Mouse (Mus musculus) midbrain, embryonic 12.5 days (tissue): ENCODE data around the gene Etv4. TPM values are rescaled to one million over a fixed set of nuclear protein-coding genes. Genes with fewer than 3 reads are reported as not detected.
A peak's percentile ranks its signal among the peaks of the same experiment; 100 is the strongest.

Experiments used
- ATAC-seq: fragments of 200-750 bp; cut with Nextera tagmentation; 2 replicates; pipeline ENCODE4 v1.8.0; 2017; ENCODE audit warnings: low read depth, moderate TSS enrichment, moderate library complexity; ENCODE audit not compliant: low FRiP score
- H3K27ac ChIP-seq: fragments of 300-500 bp; sonication (generic); replicated peaks from 2 replicates; pipeline ENCODE4 v1.5.1; 2016; ENCODE audit warnings: mild to moderate bottlenecking
- H3K27me3 ChIP-seq: fragments of 300-500 bp; sonication (generic); 2 replicates; pipeline ENCODE4 v1.6.1; 2016; ENCODE audit warnings: mild to moderate bottlenecking
- H3K36me3 ChIP-seq: fragments of 300-500 bp; sonication (generic); 2 replicates; pipeline ENCODE4 v1.6.1; 2016
- H3K4me1 ChIP-seq: fragments of 300-500 bp; sonication (generic); 2 replicates; pipeline ENCODE4 v1.6.1; 2016
- H3K4me2 ChIP-seq: fragments of 300-500 bp; sonication (generic); replicated peaks from 2 replicates; pipeline ENCODE4 v1.6.1; 2016; ENCODE audit warnings: mild to moderate bottlenecking, moderate library complexity
- H3K4me3 ChIP-seq: fragments of 300-500 bp; sonication (generic); 2 replicates; pipeline ENCODE4 v1.5.1; 2016; ENCODE audit warnings: mild to moderate bottlenecking
- H3K9ac ChIP-seq: fragments of 300-500 bp; sonication (generic); replicated peaks from 2 replicates; pipeline ENCODE4 v1.6.1; 2016; ENCODE audit warnings: mild to moderate bottlenecking, moderate library complexity
- H3K9me3 ChIP-seq: fragments of 300-500 bp; sonication (generic); 2 replicates; pipeline ENCODE4 v1.6.1; 2016; ENCODE audit warnings: mild to moderate bottlenecking
- WGBS: fragments of 180-500 bp; shearing (Covaris S2); methylation state at CpG from one replicate; pipeline ENCODE4 v1.1.7; 2016; 5-methylcytosine and 5-hydroxymethylcytosine counted together
- polyA plus RNA-seq: library from polyadenylated mRNA; unstranded; fragments of >200 nt; fragmentation: Nextera tagmentation; extraction: Ambion mirVana; gene quantifications from 2 replicates; pipeline ENCODE4 v1.2.1, GENCODE M21; 2016

The Etv4 gene
- polyA plus RNA-seq, result 4.1 and 4.3 TPM in 2 replicates

GRCm38 (mm10) chr11:101785143-101785851 lies at the start of gene Etv4:
Gene Etv4, minus strand, starts transcription at chr11:101785371.
- H3K27me3 ChIP-seq, result peaks cover 90% of the 10 kb centered on the region
- peak within 1 kb of the TSS; percentile 51 for H3K9ac ChIP-seq
- no peaks in the 10 kb centered on the region for H3K36me3 ChIP-seq
- peaks cover 21% of the 10 kb centered on the region for H3K4me1 ChIP-seq
- peak within 1 kb of the TSS; percentile 30; the same call in 1 of the 2 replicates for H3K27ac ChIP-seq
- peak; percentile 94 for ATAC-seq
- under 1% methylated on average over 29 of the region's 35 CpGs for WGBS
- no peaks in the 10 kb centered on the region for H3K9me3 ChIP-seq
- peak within 1 kb of the TSS; percentile 93 for H3K4me2 ChIP-seq
- peak within 1 kb of the TSS; percentile 50 for H3K4me3 ChIP-seq

DNA sequence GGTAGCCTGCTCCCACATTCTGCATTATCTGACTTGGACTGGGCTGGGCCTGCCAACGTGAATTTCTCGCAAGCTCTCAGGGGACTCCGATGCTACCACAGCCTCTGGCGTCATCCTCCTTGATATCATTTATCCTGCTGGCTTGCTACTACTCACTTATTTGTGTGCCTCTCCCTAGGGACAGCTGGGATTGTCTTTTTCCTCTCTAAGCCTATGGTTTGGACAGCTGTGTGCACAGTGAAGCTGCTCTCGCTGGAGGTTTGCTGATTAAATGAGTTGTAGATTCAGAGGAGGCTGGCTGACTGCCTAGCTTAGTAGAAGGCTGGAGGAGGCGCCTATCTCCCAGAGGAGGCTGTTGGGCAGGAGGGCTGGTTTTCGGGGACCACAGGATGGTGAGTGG lies 46.8 kb upstream of the Etv4 start:
- no peaks in the 10 kb centered on the region for H3K27me3 ChIP-seq
- no peaks in the 10 kb centered on the region for H3K9me3 ChIP-seq
- no peaks in the 10 kb centered on the region for H3K36me3 ChIP-seq
- peak overlapping the region; percentile 43 for H3K27ac ChIP-seq
- WGBS, result 56% methylated on average over 7 of the region's 7 CpGs
- no peak overlapping the region for H3K4me3 ChIP-seq
- ATAC-seq, result no peak
- no peak overlapping the region for H3K4me2 ChIP-seq
- H3K9ac ChIP-seq, result no peak overlapping the region
- peaks cover 19% of the 10 kb centered on the region for H3K4me1 ChIP-seq

DNA sequence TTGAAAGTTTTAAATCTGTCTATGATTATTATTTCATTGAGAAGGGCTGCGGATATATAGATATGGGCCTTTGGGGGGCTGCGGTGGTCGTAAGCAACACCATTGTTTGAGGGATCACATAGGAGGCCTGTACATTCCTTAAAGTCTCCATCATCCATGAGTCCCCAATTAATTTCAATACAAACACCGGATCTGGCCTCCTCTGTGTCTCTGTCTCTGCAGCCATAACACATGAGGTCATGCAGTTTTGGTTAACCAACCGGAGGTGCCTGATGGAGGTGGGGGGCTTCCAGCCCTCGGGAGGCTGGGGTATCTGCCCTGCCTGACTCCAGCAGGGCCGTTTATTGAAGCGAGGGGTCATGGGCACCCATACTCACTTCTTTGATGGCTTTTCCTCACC lies 45.4 kb upstream of the Etv4 start:
- Histone ChIP-seq H3K4me3 (no peak overlapping the region), H3K4me1 (peaks cover 19% of the 10 kb centered on the region), H3K27ac (no peak overlapping the region), H3K36me3 (no peaks in the 10 kb centered on the region), H3K4me2 (no peak overlapping the region), H3K27me3 (no peaks in the 10 kb centered on the region), H3K9ac (no peak overlapping the region), H3K9me3 (no peaks in the 10 kb centered on the region)
- WGBS, result 66% methylated on average over 8 of the region's 8 CpGs
- ATAC-seq, result no peak

GRCm38 (mm10) chr11:101830112-101830511 lies 44.9 kb upstream of the Etv4 start:
- H3K36me3 ChIP-seq, result no peaks in the 10 kb centered on the region
- no peaks in the 10 kb centered on the region for H3K9me3 ChIP-seq
- no peak overlapping the region for H3K9ac ChIP-seq
- no peak overlapping the region for H3K4me3 ChIP-seq
- peak overlapping the region; percentile 60 for H3K27ac ChIP-seq
- ATAC-seq, result no peak
- no peaks in the 10 kb centered on the region for H3K27me3 ChIP-seq
- H3K4me1 ChIP-seq, result peaks cover 19% of the 10 kb centered on the region
- 16% methylated on average over 10 of the region's 10 CpGs for WGBS
- 0 out of 2 replicates have a peak overlapping the region, but pooled peaks have one; percentile 0 for H3K4me2 ChIP-seq

GRCm38 (mm10) chr11:101828718-101829117 lies 43.5 kb upstream of the Etv4 start:
- Histone ChIP-seq H3K4me1 (peaks cover 19% of the 10 kb centered on the region), H3K36me3 (no peaks in the 10 kb centered on the region), H3K9ac (no peak overlapping the region), H3K4me3 (no peak overlapping the region), H3K27ac (no peak overlapping the region), H3K27me3 (no peaks in the 10 kb centered on the region), H3K9me3 (no peaks in the 10 kb centered on the region), H3K4me2 (no peak overlapping the region)
- no peak for ATAC-seq
- WGBS, result 91% methylated on average over 4 of the region's 4 CpGs

DNA sequence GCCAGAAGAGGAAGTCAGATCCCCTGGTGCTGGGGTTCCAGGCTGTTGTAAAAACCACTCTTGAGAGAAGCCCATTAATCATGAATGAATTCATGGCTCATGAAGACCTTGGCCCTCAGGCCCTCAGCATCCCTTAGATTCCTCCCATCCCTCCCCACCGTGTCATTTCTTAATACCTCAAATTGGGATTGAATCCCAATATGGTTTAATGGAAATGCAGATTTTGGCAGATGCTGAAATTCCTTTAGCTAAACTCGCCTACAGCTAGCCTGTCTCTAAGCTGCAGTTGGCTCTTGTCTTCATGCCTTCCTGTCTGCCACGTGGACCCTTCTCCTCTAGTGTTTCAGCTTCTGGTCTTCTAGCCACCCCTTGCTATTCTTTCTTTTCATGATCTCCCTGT lies 38.0 kb upstream of the Etv4 start:
- Histone ChIP-seq H3K9me3 (0 out of 2 replicates have a peak, but pooled peaks cover 3% of the 10 kb centered on the region), H3K27me3 (no peaks in the 10 kb centered on the region), H3K9ac (no peak overlapping the region), H3K27ac (no peak overlapping the region), H3K4me2 (no peak overlapping the region), H3K4me1 (no peaks in the 10 kb centered on the region), H3K36me3 (no peaks in the 10 kb centered on the region), H3K4me3 (no peak overlapping the region)
- WGBS, result 77% methylated on average over 3 of the region's 3 CpGs
- no peak for ATAC-seq

DNA sequence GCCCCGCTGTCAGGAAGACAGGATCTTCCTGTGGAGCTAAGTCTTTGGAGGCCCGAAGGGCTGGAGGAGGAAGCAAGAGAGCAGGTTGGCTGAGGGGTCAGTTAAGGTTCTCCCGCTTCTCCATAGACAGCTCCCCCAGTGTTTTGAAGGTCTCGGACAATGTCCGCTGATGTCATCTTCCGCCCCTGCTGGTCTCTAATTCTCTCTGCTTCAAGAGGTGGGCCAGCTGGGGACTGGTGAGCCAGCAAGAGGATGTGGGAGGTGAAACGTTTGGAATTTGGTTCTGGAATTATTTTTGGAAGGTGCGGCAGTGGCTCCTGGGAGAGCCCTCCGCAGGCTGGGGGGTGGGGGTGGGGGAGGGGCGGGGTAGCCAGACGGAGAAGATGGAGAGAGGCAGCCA lies 35.7 kb upstream of the Etv4 start:
- WGBS, result 44% methylated on average over 11 of the region's 11 CpGs
- no peak overlapping the region for H3K9ac ChIP-seq
- H3K4me2 ChIP-seq, result no peak overlapping the region
- H3K27ac ChIP-seq, result no peak overlapping the region
- no peak overlapping the region for H3K4me3 ChIP-seq
- ATAC-seq, result no peak
- peaks cover 4% of the 10 kb centered on the region; the same call in 1 of the 2 replicates for H3K27me3 ChIP-seq
- H3K36me3 ChIP-seq, result no peaks in the 10 kb centered on the region
- 0 out of 2 replicates have a peak, but pooled peaks cover under 1% of the 10 kb centered on the region for H3K4me1 ChIP-seq
- H3K9me3 ChIP-seq, result 0 out of 2 replicates have a peak, but pooled peaks cover 3% of the 10 kb centered on the region

DNA sequence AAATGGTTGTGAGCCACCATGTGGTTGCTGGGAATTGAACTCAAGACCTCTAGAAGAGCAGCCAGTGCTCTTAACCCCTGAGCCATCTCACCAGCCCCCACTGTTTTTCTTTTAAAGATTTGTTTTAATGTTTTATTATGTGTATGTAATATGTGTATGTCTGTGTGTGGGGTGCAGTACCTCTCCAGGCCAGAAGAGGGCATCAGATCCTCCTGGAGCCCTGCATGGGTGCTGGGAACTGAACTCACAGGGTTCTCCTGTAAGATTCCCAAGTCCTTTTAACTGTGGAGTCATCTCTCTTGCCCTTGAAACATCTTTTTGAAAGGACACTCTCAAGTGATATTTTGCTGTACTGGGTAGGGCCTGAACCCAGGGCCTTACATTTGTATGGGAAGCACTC lies 34.7 kb upstream of the Etv4 start:
- Histone ChIP-seq H3K9me3 (0 out of 2 replicates have a peak, but pooled peaks cover 3% of the 10 kb centered on the region), H3K4me2 (no peak overlapping the region), H3K4me3 (no peak overlapping the region), H3K9ac (no peak overlapping the region), H3K27me3 (peaks cover 9% of the 10 kb centered on the region; the same call in 1 of the 2 replicates), H3K4me1 (peaks cover 10% of the 10 kb centered on the region), H3K36me3 (no peaks in the 10 kb centered on the region), H3K27ac (no peak overlapping the region)
- no peak for ATAC-seq

DNA sequence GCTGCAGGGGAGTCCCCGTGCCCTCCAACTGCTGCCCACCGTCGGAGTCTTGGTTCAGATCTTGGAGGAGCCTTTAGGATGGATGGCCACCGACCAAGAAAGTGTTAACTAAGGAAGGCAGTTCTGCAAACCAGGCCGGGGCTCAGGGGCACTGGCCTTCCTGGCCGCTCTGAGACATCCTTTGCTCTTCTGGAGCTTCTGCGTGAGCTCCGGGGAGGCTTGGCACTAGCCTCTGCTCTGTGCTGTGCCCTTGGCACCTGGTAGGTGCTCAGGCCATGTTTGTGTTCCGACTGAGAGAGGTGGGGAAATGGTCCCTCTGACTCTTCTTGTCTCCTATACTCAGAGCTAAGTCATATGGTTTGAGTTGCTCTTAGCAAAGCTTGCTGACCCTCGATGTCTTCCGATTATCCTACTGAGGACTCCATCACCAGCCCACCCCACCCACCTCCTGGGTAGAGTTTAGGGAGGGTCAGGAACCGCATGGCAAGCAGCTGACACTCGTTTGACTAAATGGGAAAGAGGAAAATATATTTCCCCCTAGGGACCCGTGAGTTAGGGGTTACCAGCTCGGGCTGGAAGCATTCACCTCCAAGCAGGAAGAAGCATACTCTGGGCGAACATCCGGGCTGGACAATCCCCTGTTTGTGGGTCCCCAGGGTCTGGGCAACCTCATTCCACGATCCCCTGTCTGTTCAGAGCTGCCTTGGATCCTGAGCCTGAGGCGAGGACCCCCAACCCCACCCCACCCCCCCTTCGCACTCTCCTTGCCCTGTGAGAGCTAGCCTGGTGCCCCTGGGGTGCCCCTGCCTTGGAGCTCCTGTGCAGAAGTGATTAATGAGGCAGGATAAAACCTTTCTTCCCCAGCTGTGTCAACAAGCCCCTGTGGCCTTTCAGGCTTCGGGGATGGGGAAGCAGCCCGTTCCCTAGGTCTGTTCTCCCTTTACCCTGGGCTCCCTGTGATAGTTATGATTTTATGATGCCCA lies 30.2 kb upstream of the Etv4 start:
- Histone ChIP-seq H3K4me3 (no peak overlapping the region), H3K4me2 (peak overlapping the region; percentile 47; the same call in 1 of the 2 replicates), H3K36me3 (no peaks in the 10 kb centered on the region), H3K9me3 (0 out of 2 replicates have a peak, but pooled peaks cover 3% of the 10 kb centered on the region), H3K27ac (no peak overlapping the region), H3K27me3 (peaks cover 26% of the 10 kb centered on the region), H3K9ac (no peak overlapping the region), H3K4me1 (peaks cover 19% of the 10 kb centered on the region)
- no peak for ATAC-seq
- 20% methylated on average over 22 of the region's 22 CpGs for WGBS

- peak; percentile 47; the same call in 1 of the 2 replicates for ATAC-seq
- H3K9me3 ChIP-seq, result no peaks in the 10 kb centered on the region
- peak overlapping the region; percentile 37; the same call in 1 of the 2 replicates for H3K9ac ChIP-seq
- H3K36me3 ChIP-seq, result no peaks in the 10 kb centered on the region
- H3K4me3 ChIP-seq, result peak overlapping the region; percentile 28
- 9% methylated on average over 23 of the region's 23 CpGs for WGBS
- no peak overlapping the region for H3K27ac ChIP-seq
- peaks cover 31% of the 10 kb centered on the region for H3K27me3 ChIP-seq
- H3K4me2 ChIP-seq, result peak overlapping the region; percentile 47
- peaks cover 19% of the 10 kb centered on the region for H3K4me1 ChIP-seq
Observed at GRCm38 (mm10) chr11:101814375-101815102, 29.4 kb upstream of the Etv4 start.

DNA sequence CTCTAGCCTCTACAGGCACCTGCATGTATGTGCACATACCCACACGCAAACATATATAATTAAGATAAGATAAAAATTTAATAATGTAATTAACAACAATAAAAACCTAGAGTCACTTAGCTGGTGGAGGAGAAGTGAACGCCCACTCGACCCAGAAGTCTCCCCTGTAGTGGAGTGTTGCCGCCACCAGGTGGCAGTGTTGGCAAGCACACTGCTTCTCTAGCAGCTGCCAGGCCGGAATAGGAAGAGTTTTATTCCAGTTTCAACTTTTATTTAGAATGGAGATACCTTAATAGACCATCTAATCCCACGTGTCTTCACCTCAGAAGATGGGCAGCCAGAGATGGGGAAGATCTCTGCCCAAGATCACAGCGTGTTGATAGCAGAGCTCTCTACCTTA lies 28.1 kb upstream of the Etv4 start:
- Histone ChIP-seq H3K36me3 (no peaks in the 10 kb centered on the region), H3K9ac (no peak overlapping the region), H3K9me3 (no peaks in the 10 kb centered on the region), H3K27me3 (peaks cover 34% of the 10 kb centered on the region), H3K27ac (no peak overlapping the region), H3K4me3 (no peak overlapping the region), H3K4me1 (peaks cover 23% of the 10 kb centered on the region), H3K4me2 (no peak overlapping the region)
- no peak for ATAC-seq
- 3% methylated on average over 7 of the region's 7 CpGs for WGBS
